Mouse (Mus musculus) urinary bladder, postnatal 14 days (tissue): ENCODE data around the gene Cd300ld5.
"Not testable (repeated sequence)": the region's sequence is repeated elsewhere in the genome, so short reads cannot be mapped to it uniquely, and the experiment has no call there.

Source experiments
- DNase-seq: peaks from one replicate; pipeline ENCODE4 v3.0.0; 2021; ENCODE audit warnings: low spot score

Gene Cd300ld5

DNA sequence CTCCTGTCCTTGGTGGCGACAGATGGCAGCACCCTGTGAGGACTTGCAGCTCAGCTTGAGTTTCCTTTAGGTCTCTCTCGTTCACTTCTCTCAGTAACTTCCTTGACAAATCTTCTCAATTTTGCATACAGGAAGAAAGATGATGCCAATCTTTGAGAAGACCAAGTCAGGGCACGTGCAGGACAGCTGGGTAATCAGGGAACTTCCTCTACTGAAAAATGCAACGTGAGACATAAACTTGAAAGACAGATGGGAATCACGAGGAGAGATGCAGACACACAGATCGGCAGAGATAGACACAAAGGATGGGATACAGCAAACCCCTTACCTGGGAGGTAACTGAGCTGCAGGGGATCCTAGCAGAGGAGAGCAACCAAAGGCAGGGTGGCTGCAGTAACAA is at the start of gene Cd300ld5:
Gene Cd300ld5, minus strand, starts transcription at position 101 of the 400 bp plus-strand sequence.
- DNase-seq = not testable (repeated sequence)

DNA sequence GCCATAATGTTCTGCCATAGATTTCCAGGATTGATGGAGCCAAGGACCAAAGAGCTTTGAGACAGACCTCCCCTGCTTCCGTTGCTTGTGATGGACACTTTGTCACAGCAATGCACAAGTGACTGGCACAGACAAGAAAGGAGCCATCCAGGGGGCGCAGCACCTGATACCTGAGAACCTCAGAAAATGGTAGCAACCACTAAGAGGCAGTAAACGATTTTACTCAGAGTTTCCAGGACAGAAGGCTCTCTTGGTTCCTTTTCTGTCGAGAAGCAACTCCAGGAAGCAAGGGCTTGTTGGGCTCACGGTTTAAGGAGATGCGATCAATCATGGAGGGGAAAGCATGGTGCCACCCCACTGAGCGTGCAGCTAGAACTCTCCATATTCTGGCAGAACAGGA is 48.6 kb upstream of the Cd300ld5 start:
- DNase-seq = no peak

DNA sequence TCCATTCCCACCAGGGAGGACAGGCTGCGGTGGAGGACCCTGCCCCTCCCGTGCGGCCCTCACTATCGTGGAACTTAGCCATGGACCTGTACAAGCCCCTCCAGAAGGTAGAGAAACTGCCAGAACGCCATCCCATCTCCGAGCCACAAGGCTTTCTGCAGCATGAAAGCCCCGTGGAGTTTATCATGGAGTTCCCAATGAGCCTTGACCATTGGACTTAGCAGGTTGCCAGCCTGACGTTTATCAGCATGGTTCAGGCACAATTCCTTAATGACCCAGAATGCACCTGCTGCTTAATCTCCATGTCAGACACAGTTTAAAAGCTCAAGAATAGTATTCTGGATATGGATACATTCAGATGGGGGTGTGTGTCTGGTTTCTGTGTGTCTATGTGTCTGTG is 47.5 kb upstream of the Cd300ld5 start:
- DNase-seq = no peak

DNA sequence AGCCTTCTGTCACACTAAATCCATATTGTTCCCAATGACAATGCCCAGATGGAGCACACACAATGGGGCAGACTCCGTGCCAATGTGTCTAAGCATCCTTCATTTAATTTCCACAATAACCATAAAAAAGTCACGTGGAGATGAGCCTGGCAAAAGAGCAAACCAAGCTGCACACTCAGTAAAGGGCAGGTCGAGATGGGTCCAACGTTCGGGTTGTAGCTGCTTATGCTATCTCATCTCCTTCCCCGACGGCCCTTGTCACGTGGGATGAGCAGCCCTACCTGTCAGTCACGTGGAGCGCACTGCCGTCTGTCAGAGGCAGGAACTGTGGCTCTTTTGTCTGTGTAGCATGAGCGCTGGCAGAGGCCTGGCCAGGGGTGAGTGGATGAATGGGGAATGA is 47.0 kb upstream of the Cd300ld5 start:
- no peak for DNase-seq

DNA sequence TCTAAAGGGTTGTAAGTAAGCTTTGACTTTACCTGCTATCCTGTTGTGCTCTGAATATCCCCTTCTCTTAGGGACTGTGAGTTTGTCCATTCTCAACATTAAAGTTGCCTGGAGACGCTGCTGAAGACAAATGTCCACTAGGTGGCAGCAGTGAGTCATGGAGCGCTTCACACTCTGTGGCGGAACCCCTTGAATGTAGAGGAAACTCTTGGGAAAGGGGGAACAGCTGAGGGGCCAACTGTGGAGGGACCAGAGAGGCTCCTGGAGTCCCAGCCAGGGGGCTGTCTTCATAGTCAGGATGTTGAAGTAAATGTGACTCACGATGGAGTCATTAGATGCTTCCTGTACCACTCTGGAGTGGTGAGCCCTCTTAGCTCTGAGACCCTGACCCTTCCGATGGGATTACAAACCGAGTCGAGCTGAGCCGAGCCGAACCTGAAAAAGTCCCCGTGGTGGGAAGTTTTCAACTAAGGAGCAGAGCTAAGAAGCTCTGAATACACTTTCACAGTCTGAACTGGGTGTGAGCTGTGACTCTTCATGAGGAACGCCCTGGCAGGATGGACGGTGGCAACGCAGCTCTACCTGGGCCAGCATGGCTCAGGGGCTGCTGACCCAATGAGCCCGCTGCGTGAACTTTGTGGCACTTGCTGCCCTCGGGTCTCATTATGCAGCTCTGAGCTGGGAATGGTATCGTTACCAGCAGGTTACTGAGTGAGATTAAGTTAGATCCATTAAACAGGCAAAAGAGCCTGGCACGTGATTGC is 46.0 kb upstream of the Cd300ld5 start:
- DNase-seq = peak; percentile 79

DNA sequence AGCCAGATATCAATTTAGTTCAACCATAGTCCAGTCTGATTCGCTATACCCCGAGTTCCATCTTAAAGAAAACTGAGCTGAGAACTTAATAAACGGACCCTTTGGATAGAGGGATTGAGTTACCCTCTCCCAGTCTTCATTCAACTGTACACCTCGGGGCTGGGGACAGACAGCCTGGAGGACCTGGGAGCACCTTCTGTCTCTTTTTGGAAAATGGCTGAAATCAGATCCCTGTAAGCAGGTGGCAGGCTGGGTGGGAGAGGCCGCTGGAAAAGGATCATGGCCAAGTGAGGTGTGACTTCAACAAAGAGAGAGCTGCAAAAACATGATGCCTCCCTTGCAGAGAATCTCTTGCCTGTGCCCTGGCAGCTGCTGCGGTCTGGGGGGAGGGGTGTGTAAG is 44.6 kb upstream of the Cd300ld5 start:
- no peak for DNase-seq

DNA sequence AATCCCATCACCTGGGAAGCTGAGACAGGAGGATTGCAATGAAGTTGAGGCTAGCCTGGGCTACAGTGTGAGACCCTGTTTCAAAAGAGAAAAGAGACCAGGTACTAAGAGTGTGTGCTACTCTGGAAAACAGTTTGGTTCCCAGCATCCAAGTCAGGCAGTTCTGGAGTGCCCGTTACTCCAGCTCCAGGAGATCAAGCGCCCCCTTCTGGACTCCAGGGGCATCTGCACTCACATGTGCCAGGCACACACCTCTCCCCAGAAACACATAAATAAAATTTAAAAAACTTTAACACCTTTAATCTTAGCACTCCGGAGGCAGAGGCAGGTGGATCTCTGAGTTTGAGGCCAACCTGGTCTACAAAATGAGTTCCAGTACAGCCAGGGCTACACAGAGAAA is 43.8 kb upstream of the Cd300ld5 start:
- DNase-seq = no peak

DNA sequence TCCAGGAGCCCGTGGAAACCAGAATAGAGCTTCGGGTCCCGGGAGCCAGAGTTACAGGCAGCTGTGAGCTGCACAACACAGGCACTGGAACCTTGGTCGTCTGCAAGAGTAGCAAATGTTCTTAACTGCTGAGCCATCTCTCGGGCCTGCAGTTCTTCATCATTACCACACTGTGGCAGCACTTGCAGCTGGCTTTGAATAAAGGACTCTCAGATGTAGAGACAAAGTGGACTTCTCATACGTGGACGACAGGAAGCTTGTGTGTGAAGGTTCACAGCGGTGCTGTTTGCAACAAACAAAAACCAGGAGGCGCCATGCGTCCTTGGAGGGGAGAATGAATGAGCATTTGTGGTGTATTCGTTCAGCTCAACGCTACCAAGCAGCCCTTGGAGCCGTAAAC is 43.3 kb upstream of the Cd300ld5 start:
- peak; percentile 31 for DNase-seq

DNA sequence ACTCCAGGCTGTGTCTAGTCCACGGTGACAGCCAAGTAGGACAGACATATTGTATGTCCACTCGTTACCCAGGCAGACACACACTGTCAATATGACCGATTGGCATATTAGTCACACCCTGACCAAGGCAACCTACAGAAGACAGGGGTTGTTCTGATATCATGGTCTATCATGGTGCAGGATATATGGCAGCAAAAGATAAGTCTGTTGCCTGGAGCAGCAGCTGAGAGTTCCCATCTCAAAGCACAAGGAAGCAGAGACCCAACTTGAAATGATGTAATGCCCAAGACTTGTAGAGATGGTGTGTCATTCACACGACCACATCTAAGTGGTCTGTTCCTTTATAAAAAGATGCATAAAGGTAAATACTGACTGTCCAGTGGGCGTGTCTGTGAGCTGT is 41.1 kb upstream of the Cd300ld5 start:
- DNase-seq = no peak

DNA sequence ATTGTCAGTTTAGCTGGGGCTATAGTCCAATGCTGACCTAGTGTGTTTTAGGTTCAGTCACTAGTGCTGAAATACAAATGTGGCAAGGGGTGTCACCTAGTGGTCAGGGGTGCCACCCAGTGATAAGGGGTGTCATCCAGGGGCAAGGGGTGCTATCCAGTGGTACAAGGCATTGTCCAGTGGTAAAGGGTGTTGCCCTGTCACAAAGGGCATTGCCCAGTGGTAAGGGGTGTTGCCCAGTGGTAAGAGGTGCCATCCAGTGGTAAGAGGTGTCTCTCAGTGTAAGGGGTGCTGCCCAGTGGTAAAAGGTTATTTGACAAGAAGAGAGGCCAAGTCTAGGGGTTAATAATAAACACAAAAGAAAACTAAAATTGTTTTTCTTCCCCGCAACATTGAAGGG is 39.9 kb upstream of the Cd300ld5 start:
- no peak for DNase-seq

DNA sequence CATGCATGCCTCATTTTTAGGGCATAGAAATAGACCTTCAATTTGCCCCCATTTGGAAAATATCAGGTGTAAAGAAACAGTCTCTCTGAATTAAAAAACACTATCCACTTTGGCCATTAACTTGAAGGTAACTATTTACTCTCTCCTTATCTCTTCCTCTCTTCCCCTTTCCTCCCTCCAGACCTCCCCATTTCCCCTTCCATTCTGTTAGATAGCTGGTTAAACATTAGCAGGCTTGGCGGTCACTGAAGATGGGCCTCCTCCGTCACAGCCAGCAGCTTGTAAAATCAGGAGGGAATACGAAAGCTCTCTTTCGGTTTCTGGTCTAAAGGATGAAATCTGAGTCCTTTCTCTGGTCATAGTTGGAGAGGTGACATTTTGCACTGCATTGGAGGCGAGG is 38.3 kb upstream of the Cd300ld5 start:
- no peak for DNase-seq

DNA sequence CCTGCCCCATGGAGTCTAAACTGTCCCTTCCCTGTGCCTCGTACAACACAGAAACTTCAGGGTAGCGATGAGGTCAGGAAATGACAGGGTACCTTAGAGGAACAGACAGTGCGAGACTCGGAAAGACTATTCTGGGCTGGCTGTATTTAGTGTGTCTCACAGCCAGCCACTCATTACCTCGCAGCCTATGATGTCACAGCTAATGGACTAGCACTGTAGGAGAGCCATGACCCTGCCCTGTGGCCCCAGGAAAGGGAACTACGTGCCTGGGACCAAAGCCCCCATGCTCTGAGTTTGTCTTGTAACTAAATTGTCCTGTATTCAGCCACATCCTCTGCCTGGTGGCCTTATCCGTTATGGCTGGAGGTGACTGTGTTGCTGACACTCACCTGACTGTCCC is 37.8 kb upstream of the Cd300ld5 start:
- no peak for DNase-seq

DNA sequence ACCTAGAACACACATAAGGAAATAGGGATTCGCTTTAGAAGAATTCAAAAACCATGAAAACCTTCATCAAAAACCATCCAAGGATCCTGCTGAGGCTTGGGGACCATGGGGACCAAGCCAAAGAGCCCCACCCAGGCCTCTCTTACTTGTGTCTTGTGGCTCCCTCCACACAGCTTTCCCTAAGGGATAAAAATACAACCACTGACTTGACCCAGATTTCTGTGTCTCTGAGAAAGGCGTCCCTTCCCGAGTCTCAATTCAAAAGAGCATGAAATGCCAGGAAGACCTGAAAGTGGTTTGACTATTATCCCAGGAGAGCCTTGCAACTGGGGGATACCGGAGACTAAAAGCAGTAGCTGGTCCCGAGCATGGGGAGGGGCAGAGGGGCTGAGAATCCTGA is 35.4 kb upstream of the Cd300ld5 start:
- DNase-seq = no peak

DNA sequence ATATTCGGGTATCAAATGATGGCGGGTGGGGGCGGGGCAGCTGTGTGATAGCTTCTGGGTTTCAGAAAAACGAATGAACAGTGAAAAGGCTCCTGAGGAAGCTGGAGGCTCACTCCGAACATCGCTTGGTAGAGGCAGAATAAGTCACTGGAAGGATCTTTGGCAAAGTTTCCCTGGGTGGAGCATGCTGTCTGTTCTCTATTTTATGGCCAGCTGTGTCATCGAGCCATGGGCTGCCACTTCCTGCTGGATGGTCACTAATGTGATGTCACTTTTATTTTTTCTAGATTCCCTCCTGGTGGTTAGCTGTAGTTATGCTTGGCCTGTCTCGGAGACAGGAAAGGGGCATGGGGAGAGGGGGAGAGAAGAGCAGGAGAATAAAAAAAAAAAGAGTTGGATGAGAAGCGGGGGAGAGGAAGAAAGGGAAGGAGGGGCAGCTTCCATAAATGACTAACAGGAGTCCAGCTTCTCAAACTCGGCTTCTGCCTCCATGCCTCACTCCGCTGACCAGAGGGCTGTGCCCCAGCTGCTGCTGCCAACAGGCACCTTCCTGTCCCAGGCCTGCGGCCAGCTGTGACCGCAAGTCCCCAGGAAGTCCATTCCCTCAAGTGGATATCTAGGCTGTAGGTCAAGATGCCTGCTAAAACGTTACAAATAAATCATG is 34.2 kb upstream of the Cd300ld5 start:
- DNase-seq = peak; percentile 39

DNA sequence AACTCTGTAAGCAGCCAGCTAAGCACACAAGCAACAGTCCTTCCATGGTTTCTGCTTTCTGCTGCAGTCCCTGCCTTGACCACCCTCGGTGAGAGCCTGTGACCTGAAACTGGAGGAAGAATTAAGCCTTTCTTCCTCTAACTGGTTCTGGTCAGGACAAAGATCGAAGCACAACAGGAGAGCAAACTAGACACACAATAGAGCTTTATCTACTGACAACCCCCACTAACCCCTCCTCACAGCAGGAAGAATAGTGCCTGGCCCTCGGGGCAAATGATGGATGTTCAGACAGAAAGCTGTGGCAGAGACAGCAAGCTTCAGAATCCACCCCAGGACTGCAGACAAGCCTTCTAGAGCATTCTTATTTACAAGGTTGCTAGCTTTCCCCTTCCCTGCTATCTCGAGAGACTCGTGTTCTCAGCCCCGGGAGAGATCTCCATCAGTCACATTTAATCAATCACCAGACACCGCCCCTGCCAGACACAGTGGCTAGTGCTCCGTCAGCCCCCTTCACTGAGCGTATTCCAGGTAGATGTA is 33.5 kb upstream of the Cd300ld5 start:
- DNase-seq = no peak

DNA sequence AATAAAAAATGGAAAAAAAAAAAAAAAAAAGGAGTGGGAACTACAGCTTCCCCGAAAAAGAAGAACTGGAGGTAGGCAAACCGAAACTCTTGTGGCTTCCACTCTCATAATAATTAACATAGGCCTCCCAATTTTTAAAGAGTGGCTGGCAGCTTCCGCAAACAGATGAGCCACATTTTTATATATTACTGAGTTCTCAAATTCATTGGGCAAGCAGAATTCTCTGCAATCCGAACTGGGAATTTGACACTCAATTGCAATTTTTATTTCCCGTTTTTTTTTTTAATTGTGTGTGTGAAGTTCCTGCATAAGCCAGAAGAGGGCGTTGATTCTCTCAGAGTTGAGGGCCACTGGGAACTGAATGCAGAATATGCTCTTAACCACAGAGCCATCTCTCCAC is 29.2 kb upstream of the Cd300ld5 start:
- DNase-seq = no peak

DNA sequence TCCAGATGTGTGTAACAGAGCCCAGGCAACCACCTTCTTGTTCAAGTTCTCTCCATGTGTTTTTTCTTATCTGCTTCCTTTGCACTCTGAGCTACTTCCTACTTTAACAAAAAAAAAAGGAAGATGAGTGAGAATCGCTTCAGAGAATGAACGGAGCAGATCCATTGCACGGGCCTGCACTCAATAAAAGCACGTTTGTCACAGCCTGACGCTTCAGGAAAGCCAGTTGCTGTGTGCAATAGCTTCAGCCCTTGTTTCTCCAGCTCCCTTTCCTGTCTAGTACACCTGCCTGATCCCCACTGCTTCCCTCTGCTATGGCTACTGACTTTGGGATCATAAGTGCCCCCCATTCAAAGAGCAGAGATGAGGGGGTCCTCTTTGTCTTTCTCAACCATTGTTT is 24.5 kb upstream of the Cd300ld5 start, which contains the start of gene Cd300e:
Gene Cd300e, minus strand, starts transcription at position 101 of the 400 bp plus-strand sequence.
- DNase-seq = no peak

DNA sequence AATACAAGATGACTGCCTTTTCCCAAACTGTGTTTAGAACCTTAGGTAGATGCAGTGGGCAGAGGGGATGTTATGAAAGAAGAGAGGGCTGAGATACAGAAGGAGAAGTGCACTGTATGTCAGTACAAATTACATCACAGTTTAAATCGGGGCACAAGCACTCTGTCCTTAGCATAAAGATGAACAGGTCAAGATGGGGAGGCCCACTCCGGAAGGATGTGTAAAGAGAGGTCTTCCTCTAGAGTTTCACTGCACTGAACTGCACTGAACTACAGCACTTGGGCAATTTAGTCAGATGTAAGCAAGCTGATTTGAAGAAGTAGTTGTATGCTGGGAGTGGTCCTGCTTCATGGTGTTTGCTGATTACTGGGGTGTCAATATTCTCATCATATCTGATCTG is 22.2 kb upstream of the Cd300ld5 start:
- no peak for DNase-seq

DNA sequence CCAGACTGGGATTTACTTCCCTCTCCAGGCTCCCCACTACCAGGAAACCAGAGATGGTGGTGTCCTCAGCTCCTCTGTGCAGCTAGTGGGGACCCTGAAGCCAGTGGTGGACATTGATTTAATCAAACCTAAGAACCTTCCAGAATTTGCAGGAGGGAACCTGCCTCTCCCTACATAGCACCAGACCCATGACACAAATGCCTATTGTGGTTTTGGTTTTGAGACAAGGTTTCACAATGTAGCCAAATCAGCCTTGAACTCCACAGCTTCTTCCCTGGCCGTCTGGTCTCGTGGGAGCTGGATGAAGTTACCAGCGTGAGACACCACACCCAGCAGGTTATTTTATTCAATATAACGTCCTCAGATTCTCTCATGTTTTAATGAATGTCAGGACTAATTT is 21.1 kb upstream of the Cd300ld5 start:
- no peak for DNase-seq

DNA sequence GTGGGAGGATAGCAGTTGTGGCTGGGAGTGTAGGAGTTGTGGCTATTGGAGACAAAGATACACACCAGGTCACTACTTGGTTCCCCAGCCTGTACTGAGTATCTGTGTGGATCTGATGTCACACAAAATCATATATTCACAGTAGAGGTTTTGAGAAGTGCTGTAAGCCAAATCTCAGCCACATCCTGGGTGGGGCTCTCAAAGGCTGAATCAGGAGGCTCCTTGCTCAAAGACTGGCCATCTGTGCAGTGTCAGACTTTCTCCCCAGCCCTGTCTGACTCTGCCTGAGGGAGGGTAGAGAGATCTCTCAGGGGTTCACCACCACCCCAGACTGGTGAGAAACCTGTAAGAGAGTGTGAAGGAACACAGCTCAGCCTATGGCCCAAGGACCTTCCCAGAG is 17.0 kb upstream of the Cd300ld5 start:
- no peak for DNase-seq

DNA sequence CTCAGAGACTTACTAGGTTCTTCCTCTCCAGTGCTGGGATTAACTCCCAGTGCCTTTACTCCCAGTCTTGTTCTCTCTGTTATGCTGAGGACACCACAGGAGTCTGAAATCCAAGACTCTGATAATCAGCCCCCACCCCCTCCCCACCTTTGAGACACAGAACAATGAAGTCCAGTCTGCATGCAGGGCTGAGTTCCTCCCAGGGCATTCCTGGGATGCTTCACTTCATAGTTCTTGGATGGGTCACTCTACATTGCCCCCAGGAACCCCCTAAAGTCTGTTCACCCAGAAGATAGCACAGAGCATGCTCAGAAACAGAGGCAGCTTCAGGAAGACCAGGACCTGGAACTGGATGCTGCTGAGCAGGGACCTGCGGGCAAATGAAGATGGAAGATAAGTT is 15.4 kb upstream of the Cd300ld5 start:
- no peak for DNase-seq

DNA sequence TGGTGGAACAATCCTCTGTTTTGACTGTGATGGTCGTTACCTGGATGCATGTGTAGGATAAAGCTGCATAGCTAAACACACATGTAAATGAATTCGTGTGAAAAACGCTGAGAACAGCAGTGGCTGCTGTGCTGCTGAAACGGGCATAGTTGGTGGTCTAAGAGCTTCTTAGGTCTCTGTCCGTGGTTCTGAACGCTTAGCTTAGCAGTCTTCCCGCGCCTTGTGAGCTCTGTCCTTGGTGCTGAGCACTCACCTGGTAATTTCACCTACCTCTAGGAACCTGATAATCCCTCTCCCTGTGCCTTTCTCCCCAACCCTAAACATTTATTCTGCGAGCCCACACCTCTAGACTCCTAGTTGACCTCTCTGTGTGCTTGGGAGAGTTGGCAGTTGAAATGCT is 14.6 kb upstream of the Cd300ld5 start:
- DNase-seq = peak; percentile 42

DNA sequence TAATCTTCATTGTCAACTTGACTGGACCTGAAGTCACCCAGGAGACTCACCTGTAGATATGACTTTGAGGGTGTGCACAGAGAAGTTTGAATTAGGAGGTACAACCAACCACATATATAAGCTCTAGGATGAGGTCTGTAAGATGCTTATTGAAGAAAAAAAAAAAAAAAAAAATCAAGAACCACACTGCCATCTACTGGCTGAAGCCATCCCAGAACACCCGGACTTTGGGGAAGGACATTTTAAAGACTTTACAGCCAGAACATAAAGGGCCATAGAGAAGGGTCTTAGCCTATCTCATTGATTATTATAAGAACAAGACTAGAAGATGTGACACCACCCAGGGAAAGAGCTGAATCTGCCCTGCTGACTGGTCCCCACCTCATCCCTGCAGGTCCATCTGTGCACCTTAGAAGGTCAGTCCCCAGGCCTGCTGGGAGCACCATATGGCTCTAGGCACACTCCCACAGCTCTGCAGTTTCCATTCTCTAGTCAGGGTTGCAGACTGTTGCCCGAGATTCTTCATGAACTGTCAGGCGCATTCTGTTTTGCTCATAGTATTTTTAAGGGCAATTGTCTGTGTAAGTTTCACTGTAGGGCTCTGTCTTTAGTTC is 11.8 kb upstream of the Cd300ld5 start:
- DNase-seq = no peak
